Mouse (Mus musculus) ovary, adult 18-20 months (tissue): ENCODE measurements at regions not wholly inside any gene's neighbourhood (a gene's known extent, or its start where the extent isn't known, plus 50 kb on each side); places are given as distances from the start of the nearest gene placed in this dataset.

Source experiments
- DNase-seq: peaks from one replicate; pipeline ENCODE4 v3.0.0; 2022; ENCODE audit warnings: low spot score, mixed read lengths

DNA sequence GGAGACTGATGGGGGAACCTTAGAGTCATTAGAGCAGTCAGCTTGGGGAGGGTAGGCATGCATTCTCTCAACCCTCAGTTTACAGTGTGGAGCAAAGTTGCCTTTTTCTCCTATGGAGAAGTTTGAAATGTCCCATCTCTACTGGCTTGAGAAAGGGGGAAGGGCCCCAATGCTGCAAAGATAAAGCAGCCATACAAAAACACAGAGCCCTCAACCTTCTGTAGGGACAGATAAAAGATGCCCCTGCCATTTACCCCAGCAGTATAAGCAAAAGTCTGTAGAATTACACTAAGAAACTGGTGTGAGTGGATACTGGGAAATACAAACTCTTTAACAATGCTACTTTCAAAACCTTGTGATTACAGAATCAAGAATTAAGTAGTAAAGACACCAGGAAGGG is 71.9 kb upstream of the Tmem215 start:
- no peak for DNase-seq

GRCm38 (mm10) chr4:40390183-40390582 is 81.8 kb upstream of the Tmem215 start:
- no peak for DNase-seq

DNA sequence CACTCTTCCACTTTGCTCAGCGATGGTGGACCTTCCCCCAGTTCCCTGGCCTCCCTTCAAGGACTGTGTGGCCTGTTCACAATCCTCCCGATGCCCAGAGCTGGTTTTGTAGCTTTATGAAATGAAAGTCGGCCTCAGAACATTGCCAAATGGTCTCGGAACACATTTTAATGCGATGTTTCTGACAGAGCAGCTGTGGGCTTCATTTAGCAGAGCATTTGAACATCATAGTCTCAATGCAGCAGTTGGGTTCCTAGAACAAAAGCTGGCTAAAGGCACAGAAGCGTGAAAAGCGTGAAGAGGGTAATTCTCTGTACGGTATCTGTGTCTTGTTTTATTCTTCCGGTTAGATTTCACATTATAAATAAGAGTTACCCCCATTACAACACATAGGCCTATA is 86.7 kb upstream of the Tmem215 start:
- DNase-seq, result no peak

DNA sequence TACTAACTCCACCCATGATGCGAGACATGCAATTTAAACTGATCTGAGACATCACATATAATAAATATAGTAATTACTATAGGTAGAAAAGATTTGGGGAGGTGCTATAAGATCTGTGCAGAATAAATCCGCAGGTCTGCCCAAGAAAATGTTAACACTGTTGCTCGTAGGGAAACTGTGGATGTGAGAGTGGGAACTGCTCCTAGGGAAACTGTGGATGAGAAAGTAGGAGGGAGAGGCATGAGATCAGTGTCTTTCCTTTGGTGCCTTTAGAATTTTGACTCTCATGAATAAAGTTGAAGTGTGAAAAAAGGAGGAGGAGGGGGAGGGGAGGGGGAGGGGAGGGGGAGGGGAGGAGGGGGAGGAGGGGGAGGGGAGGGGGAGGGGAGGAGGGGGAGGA is 87.3 kb upstream of the Tmem215 start:
- DNase-seq, result no peak

GRCm38 (mm10) chr4:40380309-40380708 is 91.7 kb upstream of the Tmem215 start:
- DNase-seq, result no peak

DNA sequence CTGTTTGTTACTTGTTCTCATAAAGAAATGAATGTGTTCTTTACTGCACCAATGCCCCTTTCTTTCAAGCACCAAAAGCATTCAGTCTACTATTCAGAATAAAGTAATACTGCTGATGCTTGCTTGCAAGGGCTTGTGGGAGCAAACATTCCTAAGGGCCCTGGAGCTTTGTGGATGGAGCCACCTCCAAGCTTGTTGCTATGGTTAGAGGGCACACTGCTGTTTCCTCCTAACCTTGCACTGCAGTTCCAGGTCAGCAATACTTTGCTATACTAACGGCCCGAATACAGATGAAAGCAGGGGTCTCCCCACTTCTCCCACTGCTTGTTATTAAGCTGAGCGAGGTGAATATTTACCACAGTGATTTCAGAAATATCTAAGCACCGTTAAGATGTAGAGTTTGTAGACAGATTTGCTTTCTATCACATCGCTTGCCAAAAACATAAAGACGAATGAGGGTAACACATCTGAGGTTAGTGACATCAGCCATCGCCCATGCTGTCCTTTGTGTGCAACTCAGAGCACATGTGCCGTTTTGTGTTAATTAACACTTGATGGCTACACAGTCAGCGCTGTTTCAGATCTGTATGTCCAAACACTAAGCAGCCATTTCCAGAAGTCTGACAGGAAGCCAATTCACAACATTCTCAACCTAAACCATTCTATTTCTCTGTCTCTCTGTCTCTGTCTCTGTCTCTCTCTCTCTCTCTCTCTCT is 96.4 kb upstream of the Ndufb6 start:
- DNase-seq, result no peak

- DNase-seq, result no peak
Measured at GRCm38 (mm10) chr4:40374213-40374612, 95.0 kb upstream of the Ndufb6 start.

GRCm38 (mm10) chr4:40364329-40364728 is 85.1 kb upstream of the Ndufb6 start:
- DNase-seq, result no peak

DNA sequence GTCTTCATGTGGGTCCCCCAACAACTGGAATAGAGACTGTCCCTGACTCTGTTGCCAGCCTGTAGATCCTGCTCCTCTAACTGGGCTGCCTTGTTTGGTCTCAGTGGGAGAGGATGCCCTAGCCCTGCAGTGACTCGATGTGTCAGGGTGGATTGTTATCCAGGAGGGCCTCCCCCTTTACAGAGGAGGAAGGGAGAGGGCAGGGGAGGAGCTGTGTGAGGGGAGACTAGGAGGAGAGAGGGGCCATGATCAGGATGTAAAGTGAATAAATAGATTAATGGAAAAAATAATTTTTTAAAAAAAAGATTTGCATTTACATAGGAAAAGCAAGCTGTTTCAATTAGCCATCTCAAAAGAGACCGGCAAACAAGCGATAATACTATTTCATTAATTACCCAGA is 80.1 kb upstream of the Ndufb6 start:
- DNase-seq, result no peak

GRCm38 (mm10) chr4:40357088-40357853 is 78.0 kb upstream of the Ndufb6 start:
- no peak for DNase-seq

DNA sequence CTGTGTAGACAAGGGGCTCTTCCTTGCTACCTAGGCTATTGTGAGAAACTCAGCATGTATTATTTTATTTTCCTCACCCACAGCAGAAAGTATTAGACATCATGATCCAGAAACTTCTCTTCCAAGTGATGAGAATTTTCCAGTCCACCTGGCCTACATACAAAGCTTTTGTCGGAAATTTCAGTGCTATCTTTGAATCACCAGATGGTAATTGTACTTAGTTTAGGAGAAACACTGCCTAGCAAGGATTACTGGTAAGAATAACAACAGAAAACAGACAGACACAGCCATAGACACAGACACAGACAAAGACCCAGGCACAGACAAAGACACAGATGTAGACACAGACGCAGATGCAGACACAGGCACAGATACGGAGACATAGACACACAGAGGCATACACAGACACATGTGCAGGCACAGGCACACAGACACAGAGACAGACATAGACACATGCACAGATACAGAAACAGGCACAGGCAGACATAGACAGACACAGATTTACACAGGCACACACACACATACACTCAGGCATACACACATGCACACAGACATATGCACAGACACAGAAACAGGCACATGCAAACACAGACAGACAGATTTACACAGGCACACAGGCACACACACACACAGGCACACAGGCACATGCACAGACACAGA is 76.7 kb upstream of the Ndufb6 start:
- DNase-seq, result no peak

DNA sequence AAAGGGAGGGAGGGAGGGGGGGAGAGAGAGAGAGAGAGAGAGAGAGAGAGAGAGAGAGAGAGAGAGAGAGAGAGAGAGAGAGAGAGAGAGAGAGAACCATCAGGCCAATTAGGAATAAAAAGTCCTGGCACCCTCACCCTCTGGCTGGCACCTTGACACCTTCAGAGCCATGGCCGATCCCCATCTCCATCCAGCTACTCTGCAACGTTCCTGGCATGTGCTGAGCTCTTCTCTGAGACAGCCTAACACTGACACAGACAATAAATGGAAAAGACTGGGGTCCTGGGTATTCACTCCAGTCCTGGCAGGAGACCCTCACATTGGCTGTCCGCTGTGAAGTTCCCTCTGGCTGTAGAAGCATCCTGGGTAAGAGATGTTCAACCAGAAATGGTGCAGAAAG is 75.2 kb upstream of the Ndufb6 start:
- no peak for DNase-seq

- DNase-seq, result no peak
Measured at GRCm38 (mm10) chr4:40351648-40352047, 72.4 kb upstream of the Ndufb6 start.

- DNase-seq, result no peak
Measured at GRCm38 (mm10) chr4:40351090-40351489, 71.9 kb upstream of the Ndufb6 start.

DNA sequence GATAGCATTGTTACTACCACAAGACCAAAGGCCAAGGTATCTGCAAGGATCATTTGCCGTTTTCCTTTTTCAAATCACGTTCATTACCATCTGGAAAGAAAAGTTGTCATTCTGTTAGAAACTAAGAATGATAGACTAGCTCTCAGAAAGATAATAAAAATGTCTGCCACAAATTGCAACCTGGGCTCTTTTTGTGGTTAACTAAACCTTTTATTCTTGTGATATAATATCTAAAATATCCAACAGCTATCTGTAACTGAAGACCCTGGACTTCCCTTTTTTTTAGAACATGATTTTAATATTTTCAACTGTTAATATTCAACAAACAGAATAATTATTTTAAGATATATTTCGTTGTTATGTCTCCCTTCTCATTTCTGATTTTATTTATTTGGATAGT is 66.6 kb upstream of the Ndufb6 start:
- DNase-seq, result no peak

DNA sequence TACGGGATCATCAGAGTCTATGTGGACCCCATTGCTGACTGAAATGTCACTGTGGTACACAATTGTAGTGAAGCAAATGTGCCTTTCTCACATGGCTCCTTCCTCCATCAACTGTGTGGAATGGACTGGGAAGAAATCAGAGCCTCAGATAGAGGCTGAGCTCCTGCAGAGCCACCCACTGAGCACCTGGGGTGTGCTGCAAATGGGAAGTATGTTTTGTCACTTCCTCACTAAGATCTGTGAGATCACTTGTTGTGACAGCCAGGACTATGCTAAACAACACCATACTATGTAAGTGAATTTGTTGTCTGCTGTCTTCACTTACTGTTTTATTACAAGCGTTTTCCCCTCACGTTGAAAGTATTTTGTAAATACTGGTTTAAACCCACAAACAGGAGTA is 63.0 kb upstream of the Ndufb6 start:
- no peak for DNase-seq

GRCm38 (mm10) chr4:40334841-40335240 is 55.6 kb upstream of the Ndufb6 start:
- no peak for DNase-seq

- peak; percentile 47 for DNase-seq
Measured at GRCm38 (mm10) chr4:40329737-40330136, 50.5 kb upstream of the Ndufb6 start.
